Mouse (Mus musculus) bone marrow macrophage, adult 2 months (primary cell): Measurements from ENCODE around the gene Plekha7.

Experiments
- CTCF ChIP-seq: IDR thresholded peaks from 2 replicates; pipeline ENCODE4 v1.5.1; 2012; ENCODE audit warnings: low read depth, mild to moderate bottlenecking, low read length, moderate library complexity
- POLR2A ChIP-seq: IDR thresholded peaks from 2 replicates; pipeline ENCODE4 v1.6.1; 2012; ENCODE audit warnings: mild to moderate bottlenecking, low read depth, low read length, borderline replicate concordance

DNA sequence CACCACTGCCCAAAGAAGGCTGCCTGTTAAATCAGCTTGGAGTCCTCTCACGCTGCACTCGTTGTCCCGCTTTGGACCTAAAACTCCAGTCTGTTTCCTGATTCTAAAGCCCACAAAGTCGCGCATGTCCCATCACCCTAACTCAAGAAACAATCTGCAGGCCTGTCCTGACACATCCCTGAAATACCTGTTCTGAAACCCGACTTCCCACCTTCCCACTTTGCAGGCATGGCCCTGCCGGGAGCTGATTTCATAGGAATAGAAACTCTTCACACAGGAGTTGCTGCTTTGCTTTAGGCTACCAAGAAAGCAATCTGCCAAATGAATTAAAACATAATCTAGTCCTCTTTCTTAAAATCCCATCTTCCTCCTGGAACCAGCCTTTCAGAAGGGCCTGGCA lies 115.2 kb downstream of the Plekha7 start:
- TF ChIP-seq CTCF = no peak
- TF ChIP-seq POLR2A = no peak
